Comparison of ENCODE assay signal across 29 mouse cellular contexts in the genomic region with DNA sequence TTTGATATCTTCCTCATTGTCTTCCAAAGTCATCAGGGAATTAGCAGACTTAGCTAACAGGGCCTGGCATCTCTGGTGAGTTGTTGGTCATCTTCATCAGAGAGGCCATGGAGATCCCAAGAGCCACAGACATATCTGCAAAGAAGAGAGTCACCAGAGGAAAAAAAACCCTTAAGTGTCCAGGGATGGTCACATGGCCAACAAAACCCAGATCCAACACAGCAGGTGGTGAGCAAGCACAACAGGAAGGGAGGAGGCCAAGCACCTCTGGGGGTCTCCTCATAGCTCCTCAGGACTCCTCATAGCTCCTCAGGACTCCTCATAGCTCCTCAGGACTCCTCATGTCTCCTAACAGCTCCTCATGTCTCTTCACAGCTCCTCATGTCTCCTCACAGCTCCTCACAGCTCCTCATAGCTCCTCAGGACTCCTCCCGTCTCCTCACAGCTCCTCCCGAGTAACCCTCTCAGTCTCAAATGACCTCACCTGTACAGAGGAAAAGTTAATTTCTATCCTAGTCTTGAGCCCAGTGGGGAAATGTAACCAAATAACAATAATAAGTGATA. TPM values are rescaled to one million over a fixed set of nuclear protein-coding genes. Genes with fewer than 3 reads are reported as not detected.
DNase-seq lines count a peak whose midpoint lies in the region; ATAC-seq and TF ChIP-seq lines count a peak whose summit lies in the region.
"Had no signal": no experiment of that assay in that cellular context is flagged by ENCODE, and none has a peak within 500 bp of the region (broad histone marks: within the 10 kb centered on the region; RNA-seq: fewer than 3 reads in every experiment).

No protein-coding gene starts in this region.

- no peak; the same call in 1 of the 2 replicates for TF ChIP-seq EP300 in lung, postnatal 0 days (IDR thresholded peaks at IDR 0.05)

- H3K9ac ChIP-seq in lung, postnatal 0 days (replicated peaks; ENCODE audit: low read depth) = no peak overlapping the region
- H3K9ac ChIP-seq: embryonic facial prominence, embryonic 12.5 days; embryonic facial prominence, embryonic 15.5 days; forebrain, embryonic 13.5 days; forebrain, postnatal 0 days; heart, embryonic 13.5 days; hindbrain, embryonic 14.5 days had no signal

- H3K4me3 ChIP-seq in gastrocnemius, adult 2 months = no peak overlapping the region
- H3K4me3 ChIP-seq in lung, postnatal 0 days (ENCODE audit: low read depth, low read length) = no peak overlapping the region
- H3K4me3 ChIP-seq in C2C12 (ENCODE audit: insufficient read depth, poor library complexity, severe bottlenecking) = no peak overlapping the region
- H3K4me3 ChIP-seq: embryonic facial prominence, embryonic 12.5 days; embryonic facial prominence, embryonic 15.5 days; erythroblast, embryonic 14.5 days; forebrain, embryonic 13.5 days; heart, adult 2 months; heart, embryonic 10.5 days; heart, embryonic 13.5 days had no signal

- DNase-seq in gastrocnemius, adult 2 months = no peak
- no peak for DNase-seq in gastrocnemius, postnatal 25 days
- DNase-seq in lung, postnatal 0 days (ENCODE audit: low spot score) = peak; percentile 55
- DNase-seq in lung, adult 18-20 months = no peak
- DNase-seq in induced T-regulatory cell, adult 2 months (ENCODE audit: low read depth) = peak; percentile 35
- DNase-seq in layer of hippocampus, adult 9-11 months = no peak
- no peak for DNase-seq in cerebellum, postnatal 25 days
- DNase-seq: adrenal gland, adult 8-10 months; adrenal gland, postnatal 36 days; B cell, adult 2 months; cerebellum, adult 18-20 months; cerebellum, adult 9-10 months; cerebellum, postnatal 14 days; forebrain, postnatal 0 days; gastrocnemius, postnatal 36 days; heart, adult 2 months; heart, postnatal 14 days; heart, postnatal 4 days had no signal

- peak; percentile 68 for ATAC-seq in lung, postnatal 0 days
- ATAC-seq: CD4-positive, CD25-positive, alpha-beta regulatory T cell, adult 4 months; forebrain, embryonic 13.5 days; forebrain, postnatal 0 days; hindbrain, postnatal 0 days had no signal

- no peaks in the 10 kb centered on the region for H3K27me3 ChIP-seq in lung, postnatal 0 days (replicated peaks; ENCODE audit: insufficient read depth, low read length)
- H3K27me3 ChIP-seq in C2C12 (ENCODE audit: control insufficient read depth, insufficient read depth, insufficient read length) = no peaks in the 10 kb centered on the region
- H3K27me3 ChIP-seq: embryonic facial prominence, embryonic 12.5 days; embryonic facial prominence, embryonic 15.5 days; forebrain, embryonic 13.5 days had no signal

- WGBS in lung, postnatal 0 days = 32% methylated on average over 2 of the region's 2 CpGs

- H3ac ChIP-seq in C2C12 (ENCODE audit: control insufficient read depth, insufficient read length, low read depth) = no peak overlapping the region

- peak overlapping the region; percentile 64 for H3K27ac ChIP-seq in gastrocnemius, adult 2 months
- H3K27ac ChIP-seq in lung, postnatal 0 days (ENCODE audit: low read length) = 0 out of 2 replicates have a peak overlapping the region, but pooled peaks have one; percentile 4
- H3K27ac ChIP-seq: embryonic facial prominence, embryonic 12.5 days; embryonic facial prominence, embryonic 15.5 days; forebrain, embryonic 13.5 days; heart, adult 2 months; heart, embryonic 10.5 days; heart, embryonic 13.5 days; hindbrain, embryonic 14.5 days; hindbrain, postnatal 0 days had no signal

- no peak for TF ChIP-seq CTCF in gastrocnemius, adult 2 months (IDR thresholded peaks at IDR 0.05)
- TF ChIP-seq CTCF in lung, postnatal 0 days (IDR thresholded peaks at IDR 0.05) = no peak
- TF ChIP-seq CTCF in C2C12 (IDR thresholded peaks at IDR 0.05; ENCODE audit: control insufficient read depth, insufficient read depth, insufficient read length) = no peak

- no peaks in the 10 kb centered on the region for H3K79me3 ChIP-seq in C2C12 (ENCODE audit: low read depth)

- H3K9me3 ChIP-seq in lung, postnatal 0 days (ENCODE audit: low read length) = no peaks in the 10 kb centered on the region
- H3K9me3 ChIP-seq: embryonic facial prominence, embryonic 12.5 days; embryonic facial prominence, embryonic 15.5 days; forebrain, embryonic 13.5 days; heart, embryonic 10.5 days; heart, embryonic 13.5 days had no signal

- H3K4me2 ChIP-seq in lung, postnatal 0 days (replicated peaks; ENCODE audit: low read depth, low read length) = no peak overlapping the region
- H3K4me2 ChIP-seq: embryonic facial prominence, embryonic 12.5 days; embryonic facial prominence, embryonic 15.5 days; forebrain, embryonic 13.5 days; heart, embryonic 13.5 days; hindbrain, embryonic 14.5 days had no signal

- H3K4me1 ChIP-seq in lung, postnatal 0 days (ENCODE audit: insufficient read depth, low read depth, low read length) = no peaks in the 10 kb centered on the region; the same call in 1 of the 2 replicates
- H3K4me1 ChIP-seq: embryonic facial prominence, embryonic 12.5 days; embryonic facial prominence, embryonic 15.5 days; forebrain, embryonic 13.5 days; heart, embryonic 10.5 days; heart, embryonic 13.5 days had no signal

- intact Hi-C loops in gastrocnemius, adult 2 months (cut with DNase I) = no loop called here

- H3K79me2 ChIP-seq in C2C12 (ENCODE audit: control insufficient read depth, insufficient read depth) = no peaks in the 10 kb centered on the region

- no peaks in the 10 kb centered on the region for H3K36me3 ChIP-seq in lung, postnatal 0 days (ENCODE audit: insufficient read depth, low read length)
- H3K36me3 ChIP-seq in C2C12 (ENCODE audit: control insufficient read depth, insufficient read depth) = no peaks in the 10 kb centered on the region
- H3K36me3 ChIP-seq: embryonic facial prominence, embryonic 12.5 days; embryonic facial prominence, embryonic 15.5 days; heart, embryonic 10.5 days; heart, embryonic 13.5 days had no signal

TF ChIP-seq in C2C12, 6 proteins besides CTCF, POLR2A, EP300 and RAD21:
- TF ChIP-seq USF1 (IDR thresholded peaks at IDR 0.05; ENCODE audit: low read depth) (peak; percentile 59), MYOG (IDR thresholded peaks at IDR 0.05; ENCODE audit: control insufficient read depth, extremely low read depth, insufficient read length) (no peak)

RNA-seq across cellular contexts. Expression of gene Slc44a3, which starts 35.2 kb away (rescaled TPM):
- total RNA-seq in gastrocnemius, adult 2 months (2021) = not detected
- total RNA-seq in gastrocnemius, postnatal 25 days (2021) = under 1 TPM in 1 of 2 experiments, not detected in 1; 0.40 TPM
- polyA plus RNA-seq in lung, postnatal 0 days (2015; fragmentation: Nextera tagmentation; extraction: Ambion mirVana) = 45.4 and 48.7 TPM in 2 replicates
- 0.20 TPM for polyA plus RNA-seq in C2C12 (2012; fragmentation: generic; extraction: Trizol)
- total RNA-seq: gastrocnemius, postnatal 36 days; granulocyte monocyte progenitor cell, adult 5-6 weeks; heart, adult 2 months had no signal
- polyA plus RNA-seq: CD4-positive, CD25-positive, alpha-beta regulatory T cell, adult 4 months; erythroblast, embryonic 14.5 days had no signal

Comparison
In these comparisons a context has a peak if more than half of its experiments do, and no peak if none do; other contexts are left out.
1. DNase-seq: peak in lung, postnatal 0 days (single experiment) and induced T-regulatory cell, adult 2 months (single experiment); none in gastrocnemius, adult 2 months (single experiment), gastrocnemius, postnatal 25 days (single experiment), lung, adult 18-20 months (0 of 2), layer of hippocampus, adult 9-11 months (single experiment) and cerebellum, postnatal 25 days (0 of 2).